Mouse (Mus musculus) gastrocnemius, postnatal 25 days (tissue): ENCODE measurements around the gene Dbp. TPM values are rescaled to one million over a fixed set of nuclear protein-coding genes. Genes with fewer than 3 reads are reported as not detected.

Experiments
- DNase-seq: peaks from one replicate; pipeline ENCODE4 v3.0.0; 2022
- total RNA-seq, 2 experiments: library from RNA; stranded (reverse); gene quantifications; 1 replicate in 1 of 2; 2 replicates in 1 of 2; pipeline ENCODE4 v1.2.3; 2021

Dbp gene
- total RNA-seq, 2 experiments from 2014 or later = 14.3 to 121 TPM

DNA sequence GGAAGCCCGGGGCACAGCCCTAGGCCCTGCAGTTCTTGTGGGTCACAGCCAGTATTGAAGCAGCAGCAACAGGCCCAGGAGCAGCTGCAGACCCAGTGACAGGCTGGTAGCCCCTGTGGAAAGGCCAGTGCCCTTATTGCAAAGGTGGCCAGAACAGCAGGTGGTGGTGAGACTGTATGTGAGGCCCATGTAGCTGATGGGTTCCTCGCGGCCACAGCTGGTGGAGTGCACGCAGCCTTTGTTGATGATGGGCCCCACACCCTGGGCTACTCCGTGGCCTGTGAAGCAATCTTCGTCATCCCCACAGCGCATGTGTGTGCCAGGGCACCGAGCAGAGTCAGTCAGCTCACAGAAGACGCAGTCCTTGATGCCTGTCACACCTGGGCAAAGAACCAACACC lies 20.3 kb downstream of the Dbp start:
- DNase-seq = no peak

DNA sequence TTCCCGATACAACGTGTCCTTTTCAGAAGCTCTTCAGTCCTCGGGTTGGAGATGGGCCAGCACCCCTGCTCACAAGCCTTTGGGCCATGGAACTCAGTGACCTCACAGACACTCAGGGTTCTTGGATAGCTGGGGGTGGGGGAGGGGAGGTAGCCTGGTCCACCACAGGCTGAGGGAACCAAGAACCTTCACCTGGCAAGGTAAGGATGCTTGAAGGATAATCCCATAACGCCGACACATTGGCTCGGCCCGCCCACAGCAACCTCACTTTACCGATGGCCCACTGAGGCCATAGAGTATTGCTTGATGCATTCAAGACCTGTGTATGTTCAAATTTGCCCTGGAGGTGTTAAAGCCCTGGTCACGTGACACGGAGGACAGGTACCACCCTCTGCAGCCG lies 20.8 kb downstream of the Dbp start, which contains the start of gene Spaca4:
Spaca4 (minus strand) TSS at position 101 of the 400 bp plus-strand sequence.
- DNase-seq = no peak

DNA sequence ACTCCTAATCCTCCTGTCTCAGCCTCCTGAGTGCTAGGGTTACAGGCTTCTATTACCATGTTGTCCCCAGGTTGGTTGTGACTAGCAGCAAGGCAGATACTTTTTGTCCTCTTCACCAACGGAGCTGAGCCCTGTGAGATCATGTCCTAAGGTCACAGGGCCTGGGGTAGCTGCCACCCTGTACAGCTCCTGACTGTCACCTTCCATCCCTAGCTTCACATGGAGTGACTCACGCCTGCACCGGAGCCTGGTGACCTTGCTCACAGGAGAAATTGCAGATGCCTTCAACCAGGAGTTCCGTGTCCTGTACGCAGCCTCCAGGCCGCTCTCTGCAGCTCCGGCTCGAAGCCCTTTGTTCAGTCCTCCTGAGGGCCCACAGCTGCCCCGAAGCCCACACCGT lies 21.5 kb downstream of the Dbp start:
- no peak for DNase-seq

DNA sequence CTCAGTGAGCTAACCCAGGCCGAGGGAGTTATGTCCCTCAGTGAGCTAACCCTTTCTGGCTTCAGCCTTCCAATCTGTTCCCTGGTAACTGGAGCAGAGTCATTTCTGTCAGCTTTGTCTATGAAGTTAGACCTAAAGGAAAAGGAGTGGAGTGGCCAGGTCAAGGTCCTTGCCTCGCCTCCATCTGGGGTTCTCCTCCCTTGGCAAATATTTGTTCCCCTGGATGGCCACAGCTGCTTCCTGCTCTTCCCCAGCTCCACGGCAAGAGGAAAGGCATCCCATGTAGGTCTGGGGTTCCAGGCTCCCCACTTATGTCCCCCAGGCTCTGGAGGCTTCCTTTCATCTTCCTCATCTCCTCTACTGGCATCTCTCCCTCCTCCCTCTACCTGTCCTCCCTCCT lies 22.7 kb downstream of the Dbp start:
- no peak for DNase-seq

DNA sequence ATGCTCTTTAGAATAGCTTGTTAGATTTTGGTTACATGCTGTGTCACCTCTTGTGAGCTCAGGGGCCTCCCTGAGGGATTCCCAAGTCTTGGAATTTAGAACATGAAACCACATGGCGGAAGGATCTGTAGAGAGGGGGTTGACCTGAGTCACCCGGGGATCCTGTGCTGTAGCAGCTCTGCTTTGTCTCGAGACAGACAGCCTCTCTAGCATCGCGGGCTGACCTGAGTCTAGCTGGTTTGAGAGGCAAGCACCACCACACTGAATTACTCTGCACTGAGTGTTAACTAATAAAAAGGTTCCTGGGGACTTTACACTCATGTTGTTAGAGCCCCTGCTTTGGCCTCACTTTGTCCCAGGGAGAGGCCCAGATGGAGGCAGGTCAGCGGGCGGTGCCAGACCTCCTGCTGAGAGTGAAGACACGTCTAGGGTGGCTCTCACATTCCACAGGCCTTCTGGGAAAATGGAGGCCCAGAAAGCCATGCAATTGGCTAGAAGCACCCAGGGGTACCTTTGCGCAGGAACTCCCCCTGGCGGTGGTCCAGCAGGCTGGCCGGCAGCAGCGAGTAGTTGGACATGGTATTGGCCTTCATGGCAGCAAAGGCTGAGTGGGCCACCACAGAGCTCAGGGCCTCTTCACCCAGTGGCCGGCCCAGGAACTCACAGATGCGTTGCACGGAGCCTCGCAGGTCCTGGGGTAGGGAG lies 26.0 kb downstream of the Dbp start:
- no peak for DNase-seq

DNA sequence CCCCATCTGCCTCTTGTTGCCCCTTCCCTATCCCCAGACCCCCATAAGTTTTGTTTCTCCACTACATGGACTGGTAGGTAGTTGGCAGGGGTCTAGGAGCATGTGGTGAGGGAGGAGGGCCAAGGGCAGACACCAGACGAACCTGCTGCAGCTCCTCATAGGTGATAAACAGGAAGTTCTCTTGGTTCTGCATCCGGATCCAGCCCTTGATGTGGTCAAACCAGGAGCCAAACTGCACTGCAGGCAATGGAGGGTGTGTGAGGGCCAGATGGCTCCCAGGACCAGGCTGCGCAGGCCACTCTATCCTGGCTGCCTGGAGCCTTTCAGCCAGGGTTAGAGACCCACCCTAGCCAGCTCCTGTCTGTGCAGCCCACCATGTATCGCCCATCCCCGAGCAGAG lies 28.6 kb downstream of the Dbp start:
- no peak for DNase-seq

DNA sequence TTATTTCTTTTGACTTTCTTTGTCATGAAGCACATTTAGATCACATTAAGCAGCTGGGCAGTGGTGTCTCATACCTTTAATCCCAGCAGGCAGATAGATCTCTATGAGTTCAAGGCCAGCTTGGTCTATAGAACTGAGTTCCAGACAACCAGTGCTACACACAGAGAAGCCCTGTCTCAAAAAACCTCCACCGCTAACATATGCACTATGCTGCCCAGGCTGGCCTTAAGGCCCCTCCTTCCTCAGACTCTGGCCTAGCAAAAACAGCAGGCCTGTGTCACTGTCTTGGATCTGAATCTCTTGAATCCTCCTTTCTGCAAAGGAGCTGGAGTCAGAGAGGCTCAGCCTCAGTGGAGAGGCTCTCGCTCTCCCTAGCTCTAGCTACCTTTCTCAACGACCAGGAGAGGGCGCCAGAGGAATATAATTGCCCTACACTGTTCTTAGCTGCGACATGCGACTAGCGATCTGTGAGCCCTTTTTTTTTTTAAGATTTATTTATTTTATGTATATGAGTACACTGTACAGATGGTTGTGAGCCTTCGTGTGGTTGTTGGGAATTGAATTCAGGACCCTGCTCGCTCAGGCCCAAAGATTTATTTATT lies 34.4 kb downstream of the Dbp start:
- DNase-seq = no peak

DNA sequence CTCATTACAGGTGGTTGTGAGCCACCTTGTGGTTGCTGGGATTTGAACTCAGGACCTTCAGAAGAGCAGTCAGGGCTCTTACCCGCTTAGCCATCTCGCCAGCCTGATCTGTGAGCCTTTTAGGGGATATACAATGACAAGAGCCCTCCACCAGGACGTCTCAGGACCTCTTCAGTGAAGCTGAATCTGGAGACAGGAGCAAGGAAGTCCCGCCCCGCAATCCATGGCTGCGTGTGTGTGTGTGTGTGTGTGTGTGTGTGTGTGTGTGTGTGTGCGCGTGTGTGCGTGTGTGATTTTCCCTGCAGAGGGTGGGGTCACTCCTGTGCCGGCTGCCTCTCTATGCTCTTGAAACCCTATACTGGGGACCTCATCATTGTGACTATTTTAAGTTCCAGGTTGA lies 34.9 kb downstream of the Dbp start:
- DNase-seq = no peak

DNA sequence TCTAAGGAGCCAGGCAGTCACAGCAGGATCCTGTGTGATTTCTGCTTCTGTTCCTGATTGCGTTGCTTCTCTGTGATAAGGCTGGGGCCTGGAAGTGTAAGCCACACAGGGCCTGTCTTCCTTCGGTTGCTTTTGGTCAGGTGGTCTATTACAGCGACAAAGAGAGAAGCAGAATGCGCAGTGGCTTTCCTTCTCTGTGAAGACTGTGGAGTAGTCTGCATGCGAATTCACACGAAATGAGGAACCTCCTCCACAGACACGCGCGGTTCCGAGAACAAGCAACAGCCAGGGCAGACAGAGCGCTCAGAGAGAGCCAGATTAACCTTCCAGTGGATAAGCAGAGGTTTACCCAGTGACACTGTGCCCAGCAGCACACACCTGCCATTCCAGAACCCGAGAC lies 36.4 kb downstream of the Dbp start:
- no peak for DNase-seq

DNA sequence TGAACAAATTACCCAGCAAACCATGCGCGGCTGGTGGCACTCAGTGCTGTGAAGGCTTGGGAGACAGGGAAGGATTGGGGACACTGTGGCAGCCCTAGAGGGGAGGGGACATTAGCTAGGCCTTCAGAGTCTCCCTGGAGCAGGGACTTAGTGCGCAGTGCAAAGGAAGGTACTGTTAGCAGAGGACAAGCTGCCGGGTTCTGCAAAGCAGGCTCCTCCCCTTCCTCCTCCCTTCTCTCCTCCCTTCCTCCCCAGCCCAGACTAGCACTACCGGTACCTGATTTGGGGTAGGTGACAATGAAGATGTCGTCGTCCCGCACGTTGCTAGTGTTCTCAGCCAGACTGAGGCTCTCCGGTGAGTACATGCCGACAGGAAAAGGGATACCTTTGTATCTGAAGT lies 36.9 kb downstream of the Dbp start:
- no peak for DNase-seq

DNA sequence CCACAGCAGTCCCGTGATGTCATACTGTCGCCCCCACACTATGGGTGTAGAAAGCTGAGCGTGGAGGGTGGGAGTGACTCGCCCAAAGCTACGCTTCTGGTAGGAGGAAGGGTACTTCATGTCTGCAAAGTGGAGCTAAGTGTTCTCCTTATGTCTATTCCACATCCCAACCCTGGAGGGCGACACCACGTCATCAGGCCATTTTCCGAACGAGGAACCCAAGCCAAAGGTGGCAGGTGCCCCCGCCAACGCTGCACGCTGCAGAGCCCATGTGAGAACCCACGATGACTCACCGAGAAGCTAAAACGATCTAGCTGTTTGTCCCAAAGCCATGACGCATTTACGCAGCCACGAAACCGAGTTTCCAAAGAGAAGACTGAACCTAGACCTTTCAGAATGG lies 37.5 kb downstream of the Dbp start:
- DNase-seq = no peak

DNA sequence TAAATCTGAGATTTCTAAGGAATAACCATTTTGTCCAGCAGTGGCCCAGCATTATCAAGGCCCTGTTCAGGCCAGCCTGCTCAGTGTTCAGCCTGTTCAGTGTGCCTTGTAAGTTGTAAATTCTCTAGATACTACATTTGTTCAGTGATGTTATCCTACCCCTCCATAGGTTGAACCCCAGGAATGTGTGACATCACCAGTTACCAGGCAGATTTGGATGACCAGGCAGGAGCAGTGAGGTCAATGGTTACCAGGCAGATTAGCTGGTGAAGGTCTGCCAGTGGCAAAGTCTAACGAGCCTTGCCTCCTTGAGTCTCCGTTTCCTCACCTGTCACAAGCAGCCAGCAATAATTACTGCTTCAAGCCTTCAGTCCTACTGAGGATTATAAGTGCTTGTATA lies 39.5 kb downstream of the Dbp start:
- no peak for DNase-seq

DNA sequence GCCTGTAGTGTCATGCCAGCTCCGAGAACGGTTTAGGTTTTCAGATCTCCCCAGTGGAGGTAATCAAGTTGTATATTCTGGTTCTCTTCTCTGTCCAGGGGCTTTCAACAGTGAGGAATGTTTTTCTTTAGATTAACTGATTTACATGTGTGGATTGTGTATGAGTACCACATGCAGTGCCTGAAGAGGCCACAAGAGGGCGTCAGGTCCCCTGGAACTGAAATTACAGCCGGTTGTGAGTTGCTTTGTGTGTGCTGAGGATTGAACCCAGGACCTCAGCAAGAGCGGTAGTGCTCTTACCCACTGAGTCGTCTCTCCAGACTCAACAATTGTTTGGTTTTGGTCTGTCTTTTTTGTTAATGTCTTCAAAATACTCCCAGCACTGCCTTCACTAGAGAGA lies 41.6 kb downstream of the Dbp start:
- no peak for DNase-seq

DNA sequence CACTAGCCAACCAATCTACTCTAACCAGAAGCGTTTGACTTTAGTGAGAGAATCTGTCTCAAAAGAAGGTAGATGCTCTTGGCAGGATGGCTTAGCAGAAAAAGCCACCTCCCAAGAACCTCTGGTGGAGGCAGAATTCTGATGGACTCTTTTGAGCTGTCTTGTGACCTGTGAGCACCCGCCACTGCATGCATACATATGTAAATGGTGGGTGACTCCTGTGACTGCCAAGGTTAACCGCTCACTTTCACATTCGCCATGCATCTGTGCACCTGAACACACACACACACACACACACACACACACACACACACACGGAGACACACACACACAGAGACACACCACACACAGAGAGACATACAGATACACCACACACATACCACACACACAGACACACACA lies 42.6 kb downstream of the Dbp start:
- no peak for DNase-seq

DNA sequence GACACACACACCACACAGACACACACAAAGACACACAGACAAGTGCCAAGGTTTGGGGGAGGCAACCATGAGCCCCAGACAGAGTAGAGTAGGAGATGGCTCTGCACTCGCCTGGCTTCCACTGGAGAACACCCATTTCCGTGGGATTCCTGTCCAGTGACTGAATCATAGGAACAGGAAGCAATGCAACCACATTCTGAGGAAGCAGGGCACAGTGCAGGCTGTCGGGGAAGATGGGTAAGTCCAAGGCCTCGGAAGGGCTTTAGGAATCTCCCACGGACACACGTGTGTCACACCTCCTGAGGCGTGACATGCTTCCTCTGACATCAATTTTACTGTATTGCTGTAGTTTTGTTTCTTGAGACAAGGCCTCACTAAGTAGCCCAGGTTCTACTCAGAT lies 43.2 kb downstream of the Dbp start:
- no peak for DNase-seq

DNA sequence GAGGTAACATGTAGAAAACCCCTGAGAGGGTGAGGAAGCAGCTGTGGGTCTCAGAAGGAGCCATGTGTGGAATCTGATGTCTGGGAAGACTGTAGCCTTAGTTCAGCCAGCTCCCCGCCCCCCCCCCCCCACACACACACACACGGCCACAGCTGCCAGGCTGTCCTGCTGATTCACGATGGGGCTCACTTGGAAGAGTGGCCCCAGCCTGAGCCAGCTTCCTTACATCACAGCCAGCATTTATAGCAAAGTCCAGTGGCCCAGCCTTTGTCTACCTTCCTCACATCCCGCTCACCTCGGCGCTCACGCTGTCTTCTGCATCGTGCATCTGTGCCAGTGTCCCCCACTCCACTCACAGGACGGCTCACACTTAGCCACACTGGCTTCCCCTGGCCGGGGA lies 44.5 kb downstream of the Dbp start:
- DNase-seq = no peak

DNA sequence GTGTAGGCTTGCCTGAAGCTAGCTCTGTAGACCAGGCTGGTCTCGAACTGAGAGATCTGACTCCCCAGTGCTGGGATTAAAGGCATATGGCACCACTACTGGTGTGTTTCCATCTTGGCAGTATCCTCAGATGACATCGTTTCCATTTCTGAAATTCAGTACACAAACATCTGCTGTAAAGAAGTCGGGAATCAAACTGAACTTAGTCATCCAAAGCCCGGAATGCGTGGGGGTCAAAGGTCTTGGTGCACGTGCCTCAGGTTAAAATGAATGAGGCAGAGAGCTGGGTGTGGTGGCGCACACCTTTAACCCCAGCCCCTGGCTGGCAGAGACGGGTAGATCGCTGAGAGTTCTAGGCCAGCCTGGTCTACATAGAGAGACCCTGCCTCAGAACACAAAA lies 45.3 kb downstream of the Dbp start:
- DNase-seq = no peak

DNA sequence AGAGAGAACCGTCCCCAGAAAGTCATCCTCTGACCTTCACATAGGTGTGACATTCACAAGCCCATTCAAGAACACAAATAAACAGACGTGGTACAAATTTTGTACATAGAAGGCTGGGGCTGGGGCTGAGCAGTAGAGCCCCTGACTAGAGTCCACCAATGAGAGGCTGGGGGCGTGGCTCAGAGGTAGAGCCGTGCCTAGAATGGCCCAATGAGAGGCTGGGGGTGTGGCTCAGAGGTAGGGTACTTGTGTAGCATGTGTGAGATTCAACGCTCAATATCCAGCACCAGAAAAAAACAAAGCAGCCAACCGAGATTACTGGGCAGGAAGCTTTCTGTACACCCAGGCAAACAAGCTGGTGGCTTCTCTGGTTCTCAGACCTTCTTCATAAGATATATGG lies 50.8 kb downstream of the Dbp start:
- no peak for DNase-seq

DNA sequence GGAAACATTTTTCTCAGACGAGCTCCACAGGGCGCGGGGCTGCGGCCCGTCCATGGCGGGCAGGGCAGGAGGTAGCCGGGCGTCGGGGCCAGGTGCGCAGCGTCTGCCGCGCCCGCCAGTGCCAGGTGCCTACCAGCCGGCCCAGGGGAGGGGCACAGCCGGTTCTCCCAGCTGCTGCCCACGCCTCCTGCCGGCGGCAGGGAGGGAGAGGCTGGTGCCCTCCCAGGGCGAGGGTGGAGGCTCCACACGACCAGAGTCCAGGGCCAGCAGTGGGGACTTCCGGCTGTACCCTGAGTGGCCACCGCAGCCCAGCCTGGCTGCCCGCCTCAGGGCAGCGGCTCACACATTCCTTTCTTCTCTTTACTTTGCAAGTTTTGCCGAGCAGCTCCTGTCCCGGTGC lies 54.5 kb downstream of the Dbp start:
- no peak for DNase-seq

Other genes starting within 250 kb of the Dbp start
- 100 to 1,000 TPM; 125 to 149 TPM for gene Ftl1, start 245.2 kb upstream of the Dbp start, total RNA-seq
- gene Bax, start 238.2 kb upstream of the Dbp start, total RNA-seq = 10 to 100 TPM; 15.6 to 16.9 TPM
- not detected for gene Tulp2, start 223.2 kb upstream of the Dbp start, total RNA-seq
- gene Gm45808, start 218.3 kb upstream of the Dbp start, total RNA-seq = 1 to 10 TPM; 4.3 to 10.0 TPM
- gene Dhdh, start 216.3 kb upstream of the Dbp start, total RNA-seq = 10 to 100 TPM; 12.3 to 12.6 TPM
- gene Nucb1, start 194.7 kb upstream of the Dbp start, total RNA-seq = 10 to 100 TPM; 60.8 to 73.2 TPM
- 10 to 100 TPM; 13.8 to 19.2 TPM for gene Ppp1r15a, start 178.8 kb upstream of the Dbp start, total RNA-seq
- gene Plekha4, start 178.8 kb upstream of the Dbp start, total RNA-seq = 1 to 10 TPM; 7.5 to 8.5 TPM
- 1 to 10 TPM in 1 of 2 experiments, under 1 TPM in 1; 0.99 to 1.2 TPM for gene Hsd17b14, start 150.2 kb upstream of the Dbp start, total RNA-seq
- 10 to 100 TPM; 56.3 to 63.9 TPM for gene Bcat2, start 134.9 kb upstream of the Dbp start, total RNA-seq
- gene Fgf21, start 89.6 kb upstream of the Dbp start, total RNA-seq = not detected
- gene Fut1, start 87.8 kb upstream of the Dbp start, total RNA-seq = not detected
- not detected for gene Izumo1, start 83.3 kb upstream of the Dbp start, total RNA-seq
- 1 to 10 TPM; 6.1 to 8.5 TPM for gene Rasip1, start 77.6 kb upstream of the Dbp start, total RNA-seq
- gene Mamstr, start 65.1 kb upstream of the Dbp start, total RNA-seq = 10 to 100 TPM; 39.0 to 46.1 TPM
- gene Fut2, start 38.7 kb upstream of the Dbp start, total RNA-seq = under 1 TPM; 0.19 to 0.61 TPM
- under 1 TPM; 0.38 to 0.75 TPM for gene Ntn5, start 21.1 kb upstream of the Dbp start, total RNA-seq
- under 1 TPM in 1 of 2 experiments, not detected in 1; 0.16 TPM for gene Sec1, start 10.7 kb upstream of the Dbp start, total RNA-seq
- 10 to 100 TPM in 1 of 2 experiments, 1 to 10 TPM in 1; 4.9 to 11.2 TPM for gene Car11, start 5.2 kb upstream of the Dbp start, total RNA-seq
- gene Rpl18, start 10.4 kb downstream of the Dbp start, total RNA-seq = 100 to 1,000 TPM; 433 to 449 TPM
- gene Sphk2, start 12.9 kb downstream of the Dbp start, total RNA-seq = 10 to 100 TPM in 1 of 2 experiments, 1 to 10 TPM in 1; 8.5 to 12.7 TPM
- gene Fam83e, start 16.1 kb downstream of the Dbp start, total RNA-seq = under 1 TPM; 0.13 to 0.29 TPM
- not detected for gene Spaca4, start 20.7 kb downstream of the Dbp start, total RNA-seq
- gene Lmtk3, start 78.7 kb downstream of the Dbp start, total RNA-seq = under 1 TPM in 1 of 2 experiments, not detected in 1; 0.19 TPM
- not detected for gene Sult2b1, start 79.6 kb downstream of the Dbp start, total RNA-seq
- 10 to 100 TPM; 28.2 to 33.8 TPM for gene Cyth2, start 109.5 kb downstream of the Dbp start, total RNA-seq
- gene Kcnj14, start 119.7 kb downstream of the Dbp start, total RNA-seq = under 1 TPM; 0.19 to 0.20 TPM
- 10 to 100 TPM; 13.5 to 14.5 TPM for gene Grwd1, start 125.9 kb downstream of the Dbp start, total RNA-seq
- gene Kdelr1, start 167.7 kb downstream of the Dbp start, total RNA-seq = 10 to 100 TPM; 53.4 to 64.2 TPM
- under 1 TPM; 0.32 to 0.46 TPM for gene Grin2d, start 173.3 kb downstream of the Dbp start, total RNA-seq
- gene Syngr4, start 191.6 kb downstream of the Dbp start, total RNA-seq = not detected
- gene Tmem143, start 191.9 kb downstream of the Dbp start, total RNA-seq = 10 to 100 TPM; 53.2 to 62.5 TPM
- gene Emp3, start 216.3 kb downstream of the Dbp start, total RNA-seq = 10 to 100 TPM; 13.2 to 17.0 TPM
- under 1 TPM; 0.46 to 0.67 TPM for gene Ccdc114, start 219.0 kb downstream of the Dbp start, total RNA-seq